Mouse (Mus musculus): ENCODE results near the gene Wsb2. TPM values are rescaled to one million over a fixed set of nuclear protein-coding genes. Genes with fewer than 3 reads are reported as not detected.
"Not testable (repeated sequence)": the region's sequence is repeated elsewhere in the genome, so short reads cannot be mapped to it uniquely, and the experiment has no call there.

Gene Wsb2
- polyA plus RNA-seq, 1 experiment from 2014 or later: 63.7 TPM

GRCm38 (mm10) chr5:117365904-117366561, 8.9 kb downstream of the Wsb2 start:
- Histone ChIP-seq H3K4me1 (ENCODE audit: insufficient read depth, low read depth, low read length) (peaks cover 14% of the 10 kb centered on the region), H3K4me2 (replicated peaks; ENCODE audit: low read depth, low read length) (no peak overlapping the region), H3K9me3 (ENCODE audit: low read length) (no peaks in the 10 kb centered on the region), H3K27ac (ENCODE audit: low read length) (no peak overlapping the region), H3K36me3 (ENCODE audit: insufficient read depth, low read length) (peaks cover 19% of the 10 kb centered on the region), H3K9ac (replicated peaks; ENCODE audit: low read depth) (no peak overlapping the region), H3K4me3 (ENCODE audit: low read depth, low read length) (no peak overlapping the region), H3K27me3 (replicated peaks; ENCODE audit: insufficient read depth, low read length) (no peaks in the 10 kb centered on the region)
- DNase-seq (ENCODE audit: low spot score) (no peak), ATAC-seq (no peak)
- TF ChIP-seq EP300 (IDR thresholded peaks at IDR 0.05) (no peak), CTCF (IDR thresholded peaks at IDR 0.05) (no peak)
- 88% methylated on average over 13 of the region's 13 CpGs for WGBS

GRCm38 (mm10) chr5:117367206-117367605, 10.1 kb downstream of the Wsb2 start:
- WGBS: 38% methylated on average over 8 of the region's 8 CpGs
- no peak for TF ChIP-seq EP300 (IDR thresholded peaks at IDR 0.05)
- no peak for TF ChIP-seq CTCF (IDR thresholded peaks at IDR 0.05)

GRCm38 (mm10) chr5:117370592-117370991, 13.5 kb downstream of the Wsb2 start:
- H3K4me3 ChIP-seq (ENCODE audit: low read depth, low read length): no peak overlapping the region
- no peak for ATAC-seq
- H3K36me3 ChIP-seq (ENCODE audit: insufficient read depth, low read length): peaks cover 16% of the 10 kb centered on the region
- no peak overlapping the region for H3K4me2 ChIP-seq (replicated peaks; ENCODE audit: low read depth, low read length)
- H3K27me3 ChIP-seq (replicated peaks; ENCODE audit: insufficient read depth, low read length): no peaks in the 10 kb centered on the region
- H3K4me1 ChIP-seq (ENCODE audit: insufficient read depth, low read depth, low read length): no peaks in the 10 kb centered on the region
- no peaks in the 10 kb centered on the region for H3K9me3 ChIP-seq (ENCODE audit: low read length)
- DNase-seq (ENCODE audit: low spot score): no peak
- H3K9ac ChIP-seq (replicated peaks; ENCODE audit: low read depth): no peak overlapping the region
- TF ChIP-seq CTCF (IDR thresholded peaks at IDR 0.05): no peak
- no peak for TF ChIP-seq EP300 (IDR thresholded peaks at IDR 0.05)
- WGBS: 57% methylated on average over 10 of the region's 10 CpGs
- no peak overlapping the region for H3K27ac ChIP-seq (ENCODE audit: low read length)

More at GRCm38 (mm10) chr5:117367206-117367605, 10.1 kb downstream of the Wsb2 start:
- no peak for DNase-seq (ENCODE audit: low spot score)
- Histone ChIP-seq H3K27ac (ENCODE audit: low read length) (no peak overlapping the region), H3K4me2 (replicated peaks; ENCODE audit: low read depth, low read length) (no peak overlapping the region), H3K27me3 (replicated peaks; ENCODE audit: insufficient read depth, low read length) (no peaks in the 10 kb centered on the region), H3K9me3 (ENCODE audit: low read length) (no peaks in the 10 kb centered on the region), H3K4me3 (ENCODE audit: low read depth, low read length) (no peak overlapping the region), H3K9ac (replicated peaks; ENCODE audit: low read depth) (no peak overlapping the region), H3K4me1 (ENCODE audit: insufficient read depth, low read depth, low read length) (peaks cover 12% of the 10 kb centered on the region), H3K36me3 (ENCODE audit: insufficient read depth, low read length) (peaks cover 19% of the 10 kb centered on the region)
- no peak for ATAC-seq

GRCm38 (mm10) chr5:117373418-117373817, 16.3 kb downstream of the Wsb2 start:
- peak; percentile 47 for ATAC-seq
- Histone ChIP-seq H3K4me2 (replicated peaks; ENCODE audit: low read depth, low read length) (no peak overlapping the region), H3K27ac (ENCODE audit: low read length) (no peak overlapping the region), H3K27me3 (replicated peaks; ENCODE audit: insufficient read depth, low read length) (no peaks in the 10 kb centered on the region), H3K4me3 (ENCODE audit: low read depth, low read length) (no peak overlapping the region), H3K4me1 (ENCODE audit: insufficient read depth, low read depth, low read length) (no peaks in the 10 kb centered on the region), H3K9ac (replicated peaks; ENCODE audit: low read depth) (no peak overlapping the region), H3K9me3 (ENCODE audit: low read length) (no peaks in the 10 kb centered on the region), H3K36me3 (ENCODE audit: insufficient read depth, low read length) (peaks cover 6% of the 10 kb centered on the region; the same call in 1 of the 2 replicates)
- no peak for DNase-seq (ENCODE audit: low spot score)
- WGBS: 64% methylated on average over 9 of the region's 9 CpGs
- no peak for TF ChIP-seq CTCF (IDR thresholded peaks at IDR 0.05)
- TF ChIP-seq EP300 (IDR thresholded peaks at IDR 0.05): no peak

GRCm38 (mm10) chr5:117374372-117375049, 17.4 kb downstream of the Wsb2 start:
- WGBS: 76% methylated on average over 7 of the region's 7 CpGs
- H3K4me1 ChIP-seq (ENCODE audit: insufficient read depth, low read depth, low read length): no peaks in the 10 kb centered on the region
- no peak overlapping the region for H3K4me3 ChIP-seq (ENCODE audit: low read depth, low read length)
- ATAC-seq: no peak
- H3K27me3 ChIP-seq (replicated peaks; ENCODE audit: insufficient read depth, low read length): no peaks in the 10 kb centered on the region
- no peak for DNase-seq (ENCODE audit: low spot score)
- no peak for TF ChIP-seq CTCF (IDR thresholded peaks at IDR 0.05)
- TF ChIP-seq EP300 (IDR thresholded peaks at IDR 0.05): no peak
- no peak overlapping the region for H3K4me2 ChIP-seq (replicated peaks; ENCODE audit: low read depth, low read length)
- H3K9ac ChIP-seq (replicated peaks; ENCODE audit: low read depth): no peak overlapping the region
- H3K36me3 ChIP-seq (ENCODE audit: insufficient read depth, low read length): peaks cover 12% of the 10 kb centered on the region
- no peak overlapping the region for H3K27ac ChIP-seq (ENCODE audit: low read length)
- no peaks in the 10 kb centered on the region for H3K9me3 ChIP-seq (ENCODE audit: low read length)

- no peaks in the 10 kb centered on the region for H3K27me3 ChIP-seq (replicated peaks; ENCODE audit: insufficient read depth, low read length)
- H3K36me3 ChIP-seq (ENCODE audit: insufficient read depth, low read length): peaks cover 17% of the 10 kb centered on the region
- peak; percentile 65 for DNase-seq (ENCODE audit: low spot score)
- H3K9me3 ChIP-seq (ENCODE audit: low read length): no peaks in the 10 kb centered on the region
- H3K4me2 ChIP-seq (replicated peaks; ENCODE audit: low read depth, low read length): no peak overlapping the region
- no peaks in the 10 kb centered on the region for H3K4me1 ChIP-seq (ENCODE audit: insufficient read depth, low read depth, low read length)
- no peak overlapping the region for H3K27ac ChIP-seq (ENCODE audit: low read length)
- WGBS: 61% methylated on average over 11 of the region's 11 CpGs
- H3K9ac ChIP-seq (replicated peaks; ENCODE audit: low read depth): no peak overlapping the region
- peak; percentile 63 for ATAC-seq
- no peak for TF ChIP-seq EP300 (IDR thresholded peaks at IDR 0.05)
- TF ChIP-seq CTCF (IDR thresholded peaks at IDR 0.05): no peak
- H3K4me3 ChIP-seq (ENCODE audit: low read depth, low read length): no peak overlapping the region
Observed at GRCm38 (mm10) chr5:117376331-117376761, 19.2 kb downstream of the Wsb2 start.

GRCm38 (mm10) chr5:117377731-117378130, 20.6 kb downstream of the Wsb2 start:
- H3K9ac ChIP-seq (replicated peaks; ENCODE audit: low read depth); H3K4me1 ChIP-seq (ENCODE audit: insufficient read depth, low read depth, low read length); H3K27ac ChIP-seq (ENCODE audit: low read length); H3K4me2 ChIP-seq (replicated peaks; ENCODE audit: low read depth, low read length); DNase-seq (ENCODE audit: low spot score); H3K9me3 ChIP-seq (ENCODE audit: low read length); H3K4me3 ChIP-seq (ENCODE audit: low read depth, low read length); H3K27me3 ChIP-seq (replicated peaks; ENCODE audit: insufficient read depth, low read length); ATAC-seq: not testable (repeated sequence)
- peaks cover 17% of the 10 kb centered on the region for H3K36me3 ChIP-seq (ENCODE audit: insufficient read depth, low read length)
- whole genome bisulfite sequencing: 82% methylated on average over 14 of the region's 14 CpGs
